Mouse (Mus musculus): ENCODE data around the gene Gsx1.

DNA sequence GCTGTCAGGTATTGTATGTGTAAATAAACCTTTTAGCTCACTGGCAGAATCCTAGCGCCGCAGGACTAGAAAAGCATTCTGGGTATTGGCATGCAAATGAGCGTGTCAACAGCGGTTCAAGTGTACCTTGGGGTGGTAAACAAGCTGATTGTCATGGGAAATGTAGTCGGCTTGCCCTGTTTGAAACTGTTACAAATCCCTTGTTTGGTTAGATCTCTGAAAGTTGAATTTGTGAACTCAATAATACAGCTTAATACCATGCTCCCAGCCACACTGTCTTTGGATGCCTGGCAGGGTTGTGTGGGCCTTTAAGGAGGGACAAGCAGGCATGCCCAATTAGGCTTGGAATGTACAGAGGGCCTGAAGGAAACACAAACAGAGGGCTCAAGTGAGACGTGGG lies 16.4 kb downstream of the Gsx1 start:
- TF ChIP-seq EP300 (IDR thresholded peaks at IDR 0.05; ENCODE audit: low read depth) (no peak), CTCF (IDR thresholded peaks at IDR 0.05; ENCODE audit: low read depth) (no peak)

Measured in liver, embryonic 14.5 days (tissue).